Mouse (Mus musculus): ENCODE measurements at regions not wholly inside any gene's neighbourhood (a gene's known extent, or its start where the extent isn't known, plus 50 kb on each side); places are given as distances from the start of the nearest gene placed in this dataset.

- TF ChIP-seq EP300 (optimal IDR thresholded peaks at IDR 0.05) (no peak), CTCF (IDR thresholded peaks at IDR 0.05; ENCODE audit: low read depth) (no peak)
Measured at GRCm38 (mm10) chr12:97428252-97428651, 831.0 kb downstream of the Galc start.
